Mouse (Mus musculus): ENCODE data around the gene Plin2.

- TF ChIP-seq EP300 (IDR thresholded peaks at IDR 0.05) (peak; percentile 86), CTCF (IDR thresholded peaks at IDR 0.05) (no peak)
Observed at GRCm38 (mm10) chr4:86611524-86612288, 58.2 kb downstream of the Plin2 start, which contains the start of gene Haus6.
